Mouse (Mus musculus): Measurements from ENCODE around the gene Trim56. TPM values are rescaled to one million over a fixed set of nuclear protein-coding genes. Genes with fewer than 3 reads are reported as not detected.

Gene Trim56
- total and polyA plus RNA-seq, 2 experiments, result 4.3 to 9.3 TPM

DNA sequence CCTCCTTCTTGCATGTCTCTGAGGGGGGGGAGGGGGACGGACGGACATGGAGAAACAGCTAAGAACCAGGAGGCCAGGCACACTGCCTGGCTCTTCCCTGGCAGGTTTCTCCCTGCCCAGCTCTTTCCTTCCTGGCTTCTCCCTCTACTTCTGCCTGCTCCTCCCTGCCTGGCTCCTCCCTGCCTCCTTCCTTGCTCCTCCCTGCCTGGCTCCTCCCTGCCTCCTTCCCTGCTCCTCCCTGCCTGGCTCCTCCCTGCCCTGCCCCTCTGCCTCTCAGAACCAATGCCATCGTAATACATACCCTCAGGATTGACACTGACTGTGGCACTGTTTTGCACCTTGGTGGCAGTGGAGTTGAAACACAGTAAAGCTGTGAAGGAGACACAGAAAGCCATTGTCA lies 24.8 kb upstream of the Trim56 start:
- 48% methylated on average over 3 of the region's 3 CpGs for WGBS
- H3K36me3 ChIP-seq (ENCODE audit: control insufficient read depth, insufficient read depth, low read length), result no peaks in the 10 kb centered on the region
- no peak for DNase-seq (ENCODE audit: extremely low read depth, low read depth, low spot score)
- peaks cover 4% of the 10 kb centered on the region; the same call in 1 of the 2 replicates for H3K27me3 ChIP-seq (ENCODE audit: control insufficient read depth, insufficient read depth, low read length)
- H3K79me2 ChIP-seq (ENCODE audit: control insufficient read depth, insufficient read depth, low read length), result no peaks in the 10 kb centered on the region
- H3K4me3 ChIP-seq (ENCODE audit: insufficient read depth, low read depth, low read length), result no peak overlapping the region
- TF ChIP-seq POLR2A (IDR thresholded peaks at IDR 0.05; ENCODE audit: extremely low read depth, insufficient read depth, low read length), result no peak
- no peak for TF ChIP-seq CTCF (IDR thresholded peaks at IDR 0.05; ENCODE audit: low read depth, low read length)
- no peak overlapping the region for H3K27ac ChIP-seq (replicated peaks; ENCODE audit: insufficient read depth, low read depth, low read length)
- no peaks in the 10 kb centered on the region for H3K4me1 ChIP-seq (ENCODE audit: control insufficient read depth, insufficient read depth, low read length)
- no peak overlapping the region for H3K9ac ChIP-seq (ENCODE audit: low read depth, low read length)

DNA sequence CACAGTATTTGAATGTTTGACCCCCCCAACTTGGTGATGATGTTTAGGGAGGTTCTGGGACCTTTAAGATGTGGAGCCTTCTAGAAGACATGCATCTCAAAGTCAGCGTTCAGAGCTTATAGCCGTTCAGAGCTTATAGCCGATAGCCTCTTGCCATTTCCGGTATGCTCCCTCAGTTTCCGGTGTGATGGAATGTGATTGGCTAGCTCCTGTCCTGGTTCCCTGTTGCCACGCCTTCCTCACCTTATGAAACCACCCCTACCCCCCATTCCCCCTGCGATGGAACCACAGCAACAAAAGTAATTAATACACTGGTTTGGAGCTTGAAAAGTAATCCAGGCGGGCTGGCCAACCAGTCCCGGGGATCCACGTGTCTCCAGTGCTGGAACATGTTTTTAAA lies 23.0 kb upstream of the Trim56 start:
- Histone ChIP-seq H3K4me3 (ENCODE audit: insufficient read depth, low read depth, low read length) (no peak overlapping the region), H3K79me2 (ENCODE audit: control insufficient read depth, insufficient read depth, low read length) (no peaks in the 10 kb centered on the region), H3K36me3 (ENCODE audit: control insufficient read depth, insufficient read depth, low read length) (no peaks in the 10 kb centered on the region), H3K4me1 (ENCODE audit: control insufficient read depth, insufficient read depth, low read length) (no peaks in the 10 kb centered on the region), H3K27ac (replicated peaks; ENCODE audit: insufficient read depth, low read depth, low read length) (no peak overlapping the region), H3K27me3 (ENCODE audit: control insufficient read depth, insufficient read depth, low read length) (peaks cover 4% of the 10 kb centered on the region; the same call in 1 of the 2 replicates), H3K9ac (ENCODE audit: low read depth, low read length) (no peak overlapping the region)
- WGBS, result 79% methylated on average over 10 of the region's 10 CpGs
- TF ChIP-seq CTCF (IDR thresholded peaks at IDR 0.05; ENCODE audit: low read depth, low read length), result no peak
- TF ChIP-seq POLR2A (IDR thresholded peaks at IDR 0.05; ENCODE audit: extremely low read depth, insufficient read depth, low read length), result no peak
- no peak for DNase-seq (ENCODE audit: extremely low read depth, low read depth, low spot score)

DNA sequence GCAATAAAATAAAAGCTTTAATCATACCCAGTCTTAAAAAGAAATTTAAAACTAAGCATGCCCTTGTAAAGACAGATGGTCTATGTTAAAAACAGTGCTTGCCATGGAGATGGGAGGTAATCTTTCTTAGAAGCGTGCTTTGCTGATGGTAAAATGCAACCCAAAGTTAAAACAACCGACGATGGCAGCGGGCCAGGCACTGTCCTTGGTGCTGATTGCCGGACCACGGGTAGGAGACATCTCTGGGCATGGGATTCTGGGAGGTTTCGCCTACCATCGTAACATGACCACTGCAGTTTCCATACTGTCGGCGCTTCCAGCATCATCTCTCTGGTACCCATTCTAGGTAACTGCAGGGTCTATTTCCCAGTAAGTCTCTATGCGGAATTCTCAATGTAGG lies 18.9 kb upstream of the Trim56 start:
- H3K4me3 ChIP-seq (ENCODE audit: insufficient read depth, low read depth, low read length), result no peak overlapping the region
- WGBS, result 30% methylated on average over 11 of the region's 11 CpGs
- no peaks in the 10 kb centered on the region for H3K4me1 ChIP-seq (ENCODE audit: control insufficient read depth, insufficient read depth, low read length)
- DNase-seq (ENCODE audit: extremely low read depth, low read depth, low spot score), result no peak
- no peak overlapping the region for H3K9ac ChIP-seq (ENCODE audit: low read depth, low read length)
- no peaks in the 10 kb centered on the region for H3K27me3 ChIP-seq (ENCODE audit: control insufficient read depth, insufficient read depth, low read length)
- no peaks in the 10 kb centered on the region for H3K36me3 ChIP-seq (ENCODE audit: control insufficient read depth, insufficient read depth, low read length)
- H3K79me2 ChIP-seq (ENCODE audit: control insufficient read depth, insufficient read depth, low read length), result no peaks in the 10 kb centered on the region
- H3K27ac ChIP-seq (replicated peaks; ENCODE audit: insufficient read depth, low read depth, low read length), result no peak overlapping the region
- TF ChIP-seq POLR2A (IDR thresholded peaks at IDR 0.05; ENCODE audit: extremely low read depth, insufficient read depth, low read length) (no peak), CTCF (IDR thresholded peaks at IDR 0.05; ENCODE audit: low read depth, low read length) (no peak)

DNA sequence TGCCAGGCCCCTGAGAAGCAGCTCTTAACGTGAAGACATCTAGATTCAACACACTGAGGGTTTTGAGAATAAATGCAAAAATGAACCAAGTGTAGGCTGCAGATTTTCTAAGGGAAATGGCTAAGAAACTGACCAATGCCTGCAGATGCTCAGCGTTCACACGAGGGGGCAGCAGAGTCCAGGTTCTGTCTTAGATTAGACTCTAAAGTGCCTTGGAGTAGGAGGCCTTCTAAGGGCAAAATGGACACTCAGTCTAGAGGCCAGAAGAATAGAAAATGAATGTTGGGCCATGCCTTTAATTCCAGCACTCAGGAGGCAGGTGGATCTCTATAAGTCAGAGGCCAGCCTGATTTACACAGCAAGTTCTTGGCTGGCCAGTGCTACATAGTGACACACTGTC lies 15.5 kb upstream of the Trim56 start:
- TF ChIP-seq CTCF (IDR thresholded peaks at IDR 0.05; ENCODE audit: low read depth, low read length) (peak; percentile 81), POLR2A (IDR thresholded peaks at IDR 0.05; ENCODE audit: extremely low read depth, insufficient read depth, low read length) (no peak)
- H3K36me3 ChIP-seq (ENCODE audit: control insufficient read depth, insufficient read depth, low read length), result no peaks in the 10 kb centered on the region
- H3K27me3 ChIP-seq (ENCODE audit: control insufficient read depth, insufficient read depth, low read length), result no peaks in the 10 kb centered on the region
- no peak overlapping the region for H3K9ac ChIP-seq (ENCODE audit: low read depth, low read length)
- no peak overlapping the region for H3K4me3 ChIP-seq (ENCODE audit: insufficient read depth, low read depth, low read length)
- 0% methylated on average over 3 of the region's 3 CpGs for WGBS
- no peaks in the 10 kb centered on the region for H3K79me2 ChIP-seq (ENCODE audit: control insufficient read depth, insufficient read depth, low read length)
- H3K4me1 ChIP-seq (ENCODE audit: control insufficient read depth, insufficient read depth, low read length), result no peaks in the 10 kb centered on the region
- DNase-seq (ENCODE audit: extremely low read depth, low read depth, low spot score), result peak; percentile 24
- no peak overlapping the region for H3K27ac ChIP-seq (replicated peaks; ENCODE audit: insufficient read depth, low read depth, low read length)

GRCm38 (mm10) chr5:137129281-137129680 lies 13.3 kb upstream of the Trim56 start:
- Histone ChIP-seq H3K4me1 (ENCODE audit: control insufficient read depth, insufficient read depth, low read length) (no peaks in the 10 kb centered on the region), H3K27ac (replicated peaks; ENCODE audit: insufficient read depth, low read depth, low read length) (no peak overlapping the region), H3K27me3 (ENCODE audit: control insufficient read depth, insufficient read depth, low read length) (no peaks in the 10 kb centered on the region), H3K36me3 (ENCODE audit: control insufficient read depth, insufficient read depth, low read length) (no peaks in the 10 kb centered on the region), H3K9ac (ENCODE audit: low read depth, low read length) (no peak overlapping the region), H3K79me2 (ENCODE audit: control insufficient read depth, insufficient read depth, low read length) (no peaks in the 10 kb centered on the region), H3K4me3 (ENCODE audit: insufficient read depth, low read depth, low read length) (no peak overlapping the region)
- TF ChIP-seq CTCF (IDR thresholded peaks at IDR 0.05; ENCODE audit: low read depth, low read length), result no peak
- TF ChIP-seq POLR2A (IDR thresholded peaks at IDR 0.05; ENCODE audit: extremely low read depth, insufficient read depth, low read length), result no peak
- DNase-seq (ENCODE audit: extremely low read depth, low read depth, low spot score), result no peak
- WGBS, result 43% methylated on average over 5 of the region's 5 CpGs

DNA sequence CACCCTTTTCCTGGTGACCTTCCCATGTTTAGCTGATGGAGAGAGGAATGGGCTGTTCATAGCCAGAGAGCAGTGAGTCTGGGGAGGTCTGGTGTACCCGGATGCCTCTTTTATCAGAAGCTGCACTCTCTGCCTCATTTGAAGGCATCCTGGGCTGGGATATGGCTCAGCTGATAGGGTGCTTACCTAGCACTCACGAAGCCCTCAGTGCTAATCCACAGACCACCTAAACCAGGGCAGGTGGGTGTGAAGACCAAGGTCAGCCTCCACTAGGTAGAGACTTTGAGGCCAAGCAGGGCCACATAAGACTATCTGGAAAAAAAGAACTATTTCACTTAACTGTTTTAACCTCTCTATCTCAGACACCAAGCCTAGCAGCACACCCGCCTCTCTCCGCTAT lies 7.5 kb upstream of the Trim56 start:
- no peak for DNase-seq (ENCODE audit: extremely low read depth, low read depth, low spot score)
- Histone ChIP-seq H3K9ac (ENCODE audit: low read depth, low read length) (no peak overlapping the region), H3K4me1 (ENCODE audit: control insufficient read depth, insufficient read depth, low read length) (no peaks in the 10 kb centered on the region), H3K4me3 (ENCODE audit: insufficient read depth, low read depth, low read length) (no peak overlapping the region), H3K79me2 (ENCODE audit: control insufficient read depth, insufficient read depth, low read length) (no peaks in the 10 kb centered on the region), H3K27ac (replicated peaks; ENCODE audit: insufficient read depth, low read depth, low read length) (no peak overlapping the region), H3K27me3 (ENCODE audit: control insufficient read depth, insufficient read depth, low read length) (no peaks in the 10 kb centered on the region), H3K36me3 (ENCODE audit: control insufficient read depth, insufficient read depth, low read length) (no peaks in the 10 kb centered on the region)
- WGBS, result 77% methylated on average over 4 of the region's 4 CpGs
- TF ChIP-seq CTCF (IDR thresholded peaks at IDR 0.05; ENCODE audit: low read depth, low read length) (no peak), POLR2A (IDR thresholded peaks at IDR 0.05; ENCODE audit: extremely low read depth, insufficient read depth, low read length) (no peak)
